Mouse (Mus musculus): Measurements from ENCODE around the gene Tctn1. TPM values are rescaled to one million over a fixed set of nuclear protein-coding genes. Genes with fewer than 3 reads are reported as not detected.
A peak's percentile ranks its signal among the peaks of the same experiment; 100 is the strongest.

The Tctn1 gene
- total and polyA plus RNA-seq, 2 experiments: 1.6 to 5.9 TPM

GRCm38 (mm10) chr5:122201904-122202303 is 62.4 kb downstream of the Tctn1 start:
- H3K27ac ChIP-seq (replicated peaks; ENCODE audit: insufficient read depth, low read depth, low read length): no peak overlapping the region

DNA sequence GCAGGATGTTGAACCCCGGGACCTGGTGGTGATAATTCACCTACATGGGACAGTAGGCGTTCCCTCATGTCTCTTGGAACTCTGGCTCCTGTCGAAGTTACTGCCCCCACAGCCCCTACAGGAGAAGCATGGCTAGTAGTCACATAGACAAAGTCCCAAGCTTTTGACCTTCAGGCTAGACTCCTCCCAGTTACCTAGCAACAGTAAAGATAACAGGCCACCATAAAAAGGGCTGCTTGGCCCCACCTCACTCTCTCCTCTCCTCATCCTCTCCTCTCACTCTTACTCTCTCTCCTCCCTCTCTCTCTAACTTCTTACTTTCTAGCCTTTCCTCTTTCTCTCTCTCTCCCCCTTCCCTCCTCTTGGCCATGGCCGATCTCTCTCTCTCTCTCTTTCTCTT is 63.4 kb downstream of the Tctn1 start:
- DNase-seq (ENCODE audit: extremely low read depth, low read depth, low spot score): no peak
- H3K4me3 ChIP-seq (ENCODE audit: insufficient read depth, low read depth, low read length): no peak overlapping the region
- no peaks in the 10 kb centered on the region for H3K27me3 ChIP-seq (ENCODE audit: control insufficient read depth, insufficient read depth, low read length)

More at GRCm38 (mm10) chr5:122201904-122202303, 62.4 kb downstream of the Tctn1 start:
- no peaks in the 10 kb centered on the region for H3K27me3 ChIP-seq (ENCODE audit: control insufficient read depth, insufficient read depth, low read length)
- no peaks in the 10 kb centered on the region for H3K4me1 ChIP-seq (ENCODE audit: control insufficient read depth, insufficient read depth, low read length)
- no peaks in the 10 kb centered on the region for H3K79me2 ChIP-seq (ENCODE audit: control insufficient read depth, insufficient read depth, low read length)
- no peak for DNase-seq (ENCODE audit: extremely low read depth, low read depth, low spot score)
- H3K4me3 ChIP-seq (ENCODE audit: insufficient read depth, low read depth, low read length): no peak overlapping the region
- no peak for TF ChIP-seq CTCF (IDR thresholded peaks at IDR 0.05; ENCODE audit: low read depth, low read length)
- no peak for TF ChIP-seq POLR2A (IDR thresholded peaks at IDR 0.05; ENCODE audit: extremely low read depth, insufficient read depth, low read length)
- 96% methylated on average over 6 of the region's 6 CpGs for WGBS
- H3K36me3 ChIP-seq (ENCODE audit: control insufficient read depth, insufficient read depth, low read length): no peaks in the 10 kb centered on the region
- no peak overlapping the region for H3K9ac ChIP-seq (ENCODE audit: low read depth, low read length)

DNA sequence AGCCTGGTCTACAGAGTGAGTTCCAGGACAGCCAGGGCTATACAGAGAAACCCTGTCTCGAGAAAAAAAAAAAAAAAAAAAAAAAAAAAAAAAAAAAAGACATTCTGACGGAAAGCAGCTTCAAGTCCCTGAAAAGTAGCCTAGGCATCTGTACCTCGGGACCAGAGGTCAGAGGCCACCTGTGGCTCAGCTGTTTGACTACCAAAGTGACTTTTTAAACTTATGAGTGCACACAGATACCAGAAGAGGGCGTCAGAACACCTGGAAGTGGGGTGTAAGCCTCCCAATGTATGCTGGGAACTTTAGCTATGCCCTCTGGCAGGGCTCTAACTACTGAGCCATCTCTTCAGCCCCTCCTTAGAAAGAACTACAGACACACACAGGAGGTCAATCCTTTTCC is 71.9 kb downstream of the Tctn1 start:
- Histone ChIP-seq H3K36me3 (ENCODE audit: control insufficient read depth, insufficient read depth, low read length) (no peaks in the 10 kb centered on the region), H3K4me3 (ENCODE audit: insufficient read depth, low read depth, low read length) (no peak overlapping the region), H3K79me2 (ENCODE audit: control insufficient read depth, insufficient read depth, low read length) (no peaks in the 10 kb centered on the region), H3K4me1 (ENCODE audit: control insufficient read depth, insufficient read depth, low read length) (peaks cover 2% of the 10 kb centered on the region), H3K27me3 (ENCODE audit: control insufficient read depth, insufficient read depth, low read length) (no peaks in the 10 kb centered on the region), H3K27ac (replicated peaks; ENCODE audit: insufficient read depth, low read depth, low read length) (no peak overlapping the region), H3K9ac (ENCODE audit: low read depth, low read length) (no peak overlapping the region)
- TF ChIP-seq POLR2A (IDR thresholded peaks at IDR 0.05; ENCODE audit: extremely low read depth, insufficient read depth, low read length): no peak
- no peak for TF ChIP-seq CTCF (IDR thresholded peaks at IDR 0.05; ENCODE audit: low read depth, low read length)
- WGBS: 18% methylated on average over 4 of the region's 4 CpGs
- peak; percentile 21 for DNase-seq (ENCODE audit: extremely low read depth, low read depth, low spot score)

More for the DNA sequence above, 63.4 kb downstream of the Tctn1 start:
- Histone ChIP-seq H3K36me3 (ENCODE audit: control insufficient read depth, insufficient read depth, low read length) (no peaks in the 10 kb centered on the region), H3K79me2 (ENCODE audit: control insufficient read depth, insufficient read depth, low read length) (no peaks in the 10 kb centered on the region), H3K27ac (replicated peaks; ENCODE audit: insufficient read depth, low read depth, low read length) (no peak overlapping the region), H3K9ac (ENCODE audit: low read depth, low read length) (no peak overlapping the region), H3K4me1 (ENCODE audit: control insufficient read depth, insufficient read depth, low read length) (no peaks in the 10 kb centered on the region)
- no peak for TF ChIP-seq CTCF (IDR thresholded peaks at IDR 0.05; ENCODE audit: low read depth, low read length)
- TF ChIP-seq POLR2A (IDR thresholded peaks at IDR 0.05; ENCODE audit: extremely low read depth, insufficient read depth, low read length): no peak
- 95% methylated on average over 4 of the region's 4 CpGs for WGBS

- no peak for DNase-seq (ENCODE audit: extremely low read depth, low read depth, low spot score)
- Histone ChIP-seq H3K27ac (replicated peaks; ENCODE audit: insufficient read depth, low read depth, low read length) (no peak overlapping the region), H3K79me2 (ENCODE audit: control insufficient read depth, insufficient read depth, low read length) (no peaks in the 10 kb centered on the region), H3K4me3 (ENCODE audit: insufficient read depth, low read depth, low read length) (no peak overlapping the region), H3K9ac (ENCODE audit: low read depth, low read length) (no peak overlapping the region), H3K36me3 (ENCODE audit: control insufficient read depth, insufficient read depth, low read length) (no peaks in the 10 kb centered on the region), H3K27me3 (ENCODE audit: control insufficient read depth, insufficient read depth, low read length) (no peaks in the 10 kb centered on the region), H3K4me1 (ENCODE audit: control insufficient read depth, insufficient read depth, low read length) (peaks cover 2% of the 10 kb centered on the region)
- TF ChIP-seq POLR2A (IDR thresholded peaks at IDR 0.05; ENCODE audit: extremely low read depth, insufficient read depth, low read length) (no peak), CTCF (IDR thresholded peaks at IDR 0.05; ENCODE audit: low read depth, low read length) (no peak)
- WGBS: 55% methylated on average over 12 of the region's 12 CpGs
These were observed 72.8 kb downstream of the Tctn1 start for GRCm38 (mm10) chr5:122191269-122192063.

DNA sequence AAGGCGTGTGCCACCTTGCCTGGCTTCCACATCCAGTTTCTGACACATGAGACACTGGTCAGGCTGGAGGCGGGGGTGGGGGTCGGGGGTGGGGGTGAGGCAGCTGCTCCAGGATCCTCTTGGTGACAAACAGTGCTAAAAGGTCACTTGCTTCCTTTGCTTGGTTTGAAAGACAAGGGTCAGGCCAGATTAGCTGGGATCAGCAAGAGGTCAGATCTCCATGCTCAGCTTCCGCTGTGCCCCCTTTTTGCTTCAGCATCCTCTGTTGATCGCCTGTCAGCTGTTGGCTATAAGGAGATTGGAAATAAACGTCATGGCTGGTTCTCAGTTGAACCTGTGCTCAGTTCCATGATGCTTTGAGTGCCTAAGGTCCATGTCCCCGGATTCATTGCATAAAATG is 73.8 kb downstream of the Tctn1 start:
- TF ChIP-seq POLR2A (IDR thresholded peaks at IDR 0.05; ENCODE audit: extremely low read depth, insufficient read depth, low read length) (no peak), CTCF (IDR thresholded peaks at IDR 0.05; ENCODE audit: low read depth, low read length) (no peak)
- Histone ChIP-seq H3K79me2 (ENCODE audit: control insufficient read depth, insufficient read depth, low read length) (no peaks in the 10 kb centered on the region), H3K27ac (replicated peaks; ENCODE audit: insufficient read depth, low read depth, low read length) (no peak overlapping the region), H3K36me3 (ENCODE audit: control insufficient read depth, insufficient read depth, low read length) (no peaks in the 10 kb centered on the region), H3K9ac (ENCODE audit: low read depth, low read length) (no peak overlapping the region), H3K4me1 (ENCODE audit: control insufficient read depth, insufficient read depth, low read length) (peaks cover 2% of the 10 kb centered on the region), H3K4me3 (ENCODE audit: insufficient read depth, low read depth, low read length) (no peak overlapping the region), H3K27me3 (ENCODE audit: control insufficient read depth, insufficient read depth, low read length) (no peaks in the 10 kb centered on the region)
- 74% methylated on average over 7 of the region's 7 CpGs for WGBS
- DNase-seq (ENCODE audit: extremely low read depth, low read depth, low spot score): no peak

- no peak for DNase-seq (ENCODE audit: extremely low read depth, low read depth, low spot score)
- Histone ChIP-seq H3K27ac (replicated peaks; ENCODE audit: insufficient read depth, low read depth, low read length) (no peak overlapping the region), H3K27me3 (ENCODE audit: control insufficient read depth, insufficient read depth, low read length) (no peaks in the 10 kb centered on the region), H3K9ac (ENCODE audit: low read depth, low read length) (no peak overlapping the region), H3K4me3 (ENCODE audit: insufficient read depth, low read depth, low read length) (no peak overlapping the region), H3K4me1 (ENCODE audit: control insufficient read depth, insufficient read depth, low read length) (peaks cover 2% of the 10 kb centered on the region), H3K36me3 (ENCODE audit: control insufficient read depth, insufficient read depth, low read length) (no peaks in the 10 kb centered on the region), H3K79me2 (ENCODE audit: control insufficient read depth, insufficient read depth, low read length) (no peaks in the 10 kb centered on the region)
- TF ChIP-seq CTCF (IDR thresholded peaks at IDR 0.05; ENCODE audit: low read depth, low read length) (no peak), POLR2A (IDR thresholded peaks at IDR 0.05; ENCODE audit: extremely low read depth, insufficient read depth, low read length) (no peak)
- WGBS: 26% methylated on average over 3 of the region's 3 CpGs
These were observed 75.1 kb downstream of the Tctn1 start for GRCm38 (mm10) chr5:122189115-122189514.

Other genes starting within 250 kb of the Tctn1 start
- 4.1 and 5.9 TPM in 2 replicates for gene Cux2, start 214.4 kb downstream of the Tctn1 start, total RNA-seq (2014; rRNA removed)
- gene Cux2, start 214.4 kb downstream of the Tctn1 start, polyA plus RNA-seq (2012; rRNA removed): 11.6 and 19.5 TPM in 2 replicates
- gene Myl2, start 163.5 kb downstream of the Tctn1 start, total RNA-seq (2014; rRNA removed): 0.74 and 3.9 TPM in 2 replicates
- not detected in 2 replicates for gene Myl2, start 163.5 kb downstream of the Tctn1 start, polyA plus RNA-seq (2012; rRNA removed)
- not detected in 2 replicates for gene Ccdc63, start 123.6 kb downstream of the Tctn1 start, total RNA-seq (2014; rRNA removed)
- gene Ccdc63, start 123.6 kb downstream of the Tctn1 start, polyA plus RNA-seq (2012; rRNA removed): not detected in 2 replicates
- gene Ppp1cc, start 106.2 kb downstream of the Tctn1 start, total RNA-seq (2014; rRNA removed): 100 TPM in 2 replicates
- gene Ppp1cc, start 106.2 kb downstream of the Tctn1 start, polyA plus RNA-seq (2012; rRNA removed): 34.9 and 36.4 TPM in 2 replicates
- gene Hvcn1, start 57.7 kb downstream of the Tctn1 start, total RNA-seq (2014; rRNA removed): 1.5 and 3.0 TPM in 2 replicates
- gene Hvcn1, start 57.7 kb downstream of the Tctn1 start, polyA plus RNA-seq (2012; rRNA removed): 0.82 and 1.7 TPM in 2 replicates
- 16.3 and 17.6 TPM in 2 replicates for gene Pptc7, start 19.9 kb upstream of the Tctn1 start, total RNA-seq (2014; rRNA removed)
- 8.7 and 9.5 TPM in 2 replicates for gene Pptc7, start 19.9 kb upstream of the Tctn1 start, polyA plus RNA-seq (2012; rRNA removed)
- 3.8 and 4.5 TPM in 2 replicates for gene Rad9b, start 89.8 kb upstream of the Tctn1 start, total RNA-seq (2014; rRNA removed)
- 1.00 and 1.5 TPM in 2 replicates for gene Rad9b, start 89.8 kb upstream of the Tctn1 start, polyA plus RNA-seq (2012; rRNA removed)
- gene Vps29, start 89.9 kb upstream of the Tctn1 start, total RNA-seq (2014; rRNA removed): 52.8 and 58.8 TPM in 2 replicates
- 24.9 and 27.9 TPM in 2 replicates for gene Vps29, start 89.9 kb upstream of the Tctn1 start, polyA plus RNA-seq (2012; rRNA removed)
- 14.1 and 18.4 TPM in 2 replicates for gene Gpn3, start 107.4 kb upstream of the Tctn1 start, total RNA-seq (2014; rRNA removed)
- 23.5 and 24.6 TPM in 2 replicates for gene Gpn3, start 107.4 kb upstream of the Tctn1 start, polyA plus RNA-seq (2012; rRNA removed)
- gene Fam216a, start 107.9 kb upstream of the Tctn1 start, total RNA-seq (2014; rRNA removed): 3.4 and 4.2 TPM in 2 replicates
- 2.8 and 3.4 TPM in 2 replicates for gene Fam216a, start 107.9 kb upstream of the Tctn1 start, polyA plus RNA-seq (2012; rRNA removed)
- gene Arpc3, start 127.4 kb upstream of the Tctn1 start, total RNA-seq (2014; rRNA removed): 93.6 and 119 TPM in 2 replicates
- gene Arpc3, start 127.4 kb upstream of the Tctn1 start, polyA plus RNA-seq (2012; rRNA removed): 93.9 and 121 TPM in 2 replicates
- 12.1 and 12.6 TPM in 2 replicates for gene Anapc7, start 157.2 kb upstream of the Tctn1 start, total RNA-seq (2014; rRNA removed)
- gene Anapc7, start 157.2 kb upstream of the Tctn1 start, polyA plus RNA-seq (2012; rRNA removed): 12.9 and 14.4 TPM in 2 replicates
- gene Atp2a2, start 237.8 kb upstream of the Tctn1 start, total RNA-seq (2014; rRNA removed): 44.6 and 65.4 TPM in 2 replicates
- 46.0 and 50.5 TPM in 2 replicates for gene Atp2a2, start 237.8 kb upstream of the Tctn1 start, polyA plus RNA-seq (2012; rRNA removed)

Measured in liver, adult 2 months (tissue).